Mouse (Mus musculus): Measurements from ENCODE around the gene Cdc42ep4.

The Cdc42ep4 gene

DNA sequence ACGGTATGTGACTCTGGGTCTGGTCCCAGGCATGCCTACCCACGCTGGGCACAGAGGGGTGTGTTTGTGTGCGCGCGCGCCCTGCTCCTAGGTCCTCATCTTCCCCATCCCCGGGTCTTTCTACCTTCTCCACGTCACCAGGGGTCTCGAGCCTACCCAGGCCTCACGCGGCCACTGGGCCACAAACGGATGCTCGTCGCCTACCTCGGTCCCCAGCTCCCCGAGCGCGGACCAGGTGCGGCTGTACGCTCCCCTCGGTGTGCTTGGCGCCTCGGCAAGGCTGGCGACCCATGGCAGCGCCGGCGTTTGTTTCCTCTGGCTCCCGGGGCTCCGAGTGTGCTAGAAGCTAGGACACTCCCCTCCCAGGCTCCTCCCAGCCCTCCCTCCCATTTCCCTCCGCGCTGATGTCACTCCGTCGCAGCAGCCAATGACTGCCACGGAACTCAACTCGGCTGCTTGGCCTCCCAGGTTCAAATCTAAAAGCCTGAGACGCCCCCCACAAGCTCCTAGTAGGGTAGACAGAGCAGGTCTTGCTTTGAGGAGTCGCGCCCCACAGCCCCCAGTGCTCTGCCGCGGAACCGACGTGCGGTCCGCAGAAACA, at the start of gene Cdc42ep4:
Gene Cdc42ep4 (minus strand): TSS at position 398 of the 601 bp plus-strand sequence.
- peak; percentile 54 to 67 for DNase-seq

DNA sequence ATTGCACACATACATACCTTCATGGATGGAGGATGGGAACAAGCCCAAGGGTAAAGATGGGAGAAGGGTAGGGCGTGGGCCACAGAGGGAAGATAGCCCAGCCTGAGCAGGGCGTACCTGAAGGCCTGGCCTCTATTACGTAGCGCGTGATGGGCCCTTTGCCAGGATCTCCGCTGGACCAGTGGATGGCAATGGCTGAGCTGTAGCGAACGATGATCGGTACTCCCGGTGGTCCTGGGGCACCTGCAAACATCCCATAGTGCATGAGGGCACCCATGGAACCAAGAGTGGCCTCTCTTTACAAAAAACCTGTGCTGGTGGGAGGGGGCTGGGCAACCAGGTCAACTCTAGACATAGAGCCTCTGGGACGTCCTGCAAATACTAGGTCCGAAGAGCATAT, 48.3 kb upstream of the Cdc42ep4 start:
- no peak for DNase-seq

DNA sequence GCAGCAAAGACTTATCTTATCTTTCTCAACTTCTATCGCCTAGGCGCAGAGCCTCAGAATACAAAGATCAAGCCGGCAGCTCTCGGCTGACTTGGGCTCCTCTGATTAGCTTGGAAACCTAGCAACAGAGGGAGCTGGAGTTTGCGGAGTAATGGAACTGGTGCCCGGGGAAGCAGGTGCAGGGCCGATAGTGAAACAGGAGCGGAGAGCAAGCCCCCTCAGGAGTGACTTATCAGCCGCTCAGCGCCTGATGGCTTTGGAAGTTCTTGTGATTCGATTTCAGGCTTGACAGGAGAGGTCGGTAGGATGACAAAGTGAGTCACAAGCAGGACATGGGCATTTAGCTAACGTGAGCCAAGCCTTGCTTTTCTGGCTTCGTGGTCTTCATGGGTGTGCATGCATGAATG, 47.4 kb upstream of the Cdc42ep4 start:
- no peak for DNase-seq

DNA sequence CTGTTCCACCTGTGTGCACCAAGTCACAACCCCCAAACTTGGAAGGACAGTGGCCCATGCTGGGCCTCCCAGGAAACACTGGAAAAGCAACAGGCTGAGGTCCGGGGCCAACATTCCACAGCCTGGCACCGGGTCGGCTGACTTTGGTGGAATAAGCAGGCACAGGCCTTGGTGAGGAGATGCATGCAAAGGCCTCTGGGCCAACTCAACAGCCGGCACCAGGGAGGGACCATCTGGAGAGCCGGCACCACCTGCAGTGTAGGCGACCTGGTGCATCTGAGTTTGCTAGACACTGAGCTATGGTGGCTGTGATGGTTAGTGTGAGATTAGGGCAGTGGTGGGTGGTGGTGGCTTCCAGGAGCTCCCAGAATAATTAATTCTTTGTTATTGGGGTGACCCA, 46.3 kb upstream of the Cdc42ep4 start:
- DNase-seq = peak; percentile 94 to 95

DNA sequence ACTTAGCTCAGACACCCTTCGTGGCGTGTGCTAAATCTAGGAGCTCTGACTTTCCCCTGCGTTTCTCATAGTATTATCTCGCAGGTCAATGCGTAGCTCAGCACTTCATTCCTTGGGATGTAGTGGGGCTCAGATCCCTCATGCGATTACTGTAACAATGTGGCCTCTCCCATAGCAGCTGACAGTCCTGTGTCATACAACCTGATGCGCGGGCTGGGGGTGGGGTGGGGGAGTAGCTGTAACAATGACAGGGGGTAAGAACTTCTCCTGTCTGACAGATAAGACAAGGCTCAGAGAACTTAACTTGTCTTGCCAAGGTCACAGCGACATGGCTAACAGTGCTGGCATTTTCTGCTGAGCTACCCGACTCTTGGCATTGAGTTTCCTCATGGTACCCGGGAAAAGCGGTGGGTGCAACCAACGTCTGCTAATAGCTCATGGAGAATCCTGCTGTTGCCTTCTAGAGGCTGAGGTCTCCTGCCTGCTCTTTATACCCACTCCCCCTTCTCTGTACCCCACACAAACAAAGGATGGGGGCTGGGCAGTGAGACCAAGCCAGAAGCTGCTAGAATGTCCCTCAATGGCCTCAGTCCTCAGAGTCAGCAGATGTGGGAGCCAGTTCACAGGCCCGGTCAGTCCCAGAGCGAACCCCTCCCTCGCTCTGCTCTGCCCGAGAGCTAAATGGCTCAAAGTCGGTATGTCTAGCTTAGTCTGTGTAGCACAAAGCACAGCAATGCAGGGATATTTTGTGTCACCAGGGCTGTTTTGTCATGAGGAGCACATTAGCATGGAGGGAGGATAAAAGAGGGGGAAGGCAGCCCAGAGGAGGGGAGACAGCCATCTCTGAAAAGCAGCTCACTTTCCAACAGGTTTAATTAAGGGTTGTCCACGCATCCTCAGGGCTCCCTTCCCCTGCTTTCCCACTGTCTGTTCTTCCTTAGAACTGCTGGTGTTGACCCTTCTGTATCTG, 45.6 kb upstream of the Cdc42ep4 start:
- no peak for DNase-seq

DNA sequence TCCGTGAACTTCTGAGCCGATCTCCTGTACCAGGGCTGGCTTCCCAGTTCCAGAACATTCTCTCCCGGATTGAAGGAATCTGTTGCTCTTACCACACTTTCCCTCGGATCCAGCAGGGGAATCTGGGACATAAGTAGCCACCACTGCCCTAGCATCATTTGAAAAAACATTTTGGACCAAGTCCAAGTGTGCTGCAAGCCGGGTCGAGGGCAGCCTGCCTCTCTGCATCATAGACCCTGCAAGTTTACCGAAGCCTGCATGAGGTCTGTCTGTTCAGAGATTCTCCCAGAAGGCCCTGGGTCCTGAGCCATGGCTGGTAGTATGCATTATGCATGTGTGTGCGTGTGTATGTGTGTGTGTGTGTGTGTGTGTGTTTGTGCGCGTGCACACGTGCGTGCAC, 44.2 kb upstream of the Cdc42ep4 start:
- DNase-seq = no peak

DNA sequence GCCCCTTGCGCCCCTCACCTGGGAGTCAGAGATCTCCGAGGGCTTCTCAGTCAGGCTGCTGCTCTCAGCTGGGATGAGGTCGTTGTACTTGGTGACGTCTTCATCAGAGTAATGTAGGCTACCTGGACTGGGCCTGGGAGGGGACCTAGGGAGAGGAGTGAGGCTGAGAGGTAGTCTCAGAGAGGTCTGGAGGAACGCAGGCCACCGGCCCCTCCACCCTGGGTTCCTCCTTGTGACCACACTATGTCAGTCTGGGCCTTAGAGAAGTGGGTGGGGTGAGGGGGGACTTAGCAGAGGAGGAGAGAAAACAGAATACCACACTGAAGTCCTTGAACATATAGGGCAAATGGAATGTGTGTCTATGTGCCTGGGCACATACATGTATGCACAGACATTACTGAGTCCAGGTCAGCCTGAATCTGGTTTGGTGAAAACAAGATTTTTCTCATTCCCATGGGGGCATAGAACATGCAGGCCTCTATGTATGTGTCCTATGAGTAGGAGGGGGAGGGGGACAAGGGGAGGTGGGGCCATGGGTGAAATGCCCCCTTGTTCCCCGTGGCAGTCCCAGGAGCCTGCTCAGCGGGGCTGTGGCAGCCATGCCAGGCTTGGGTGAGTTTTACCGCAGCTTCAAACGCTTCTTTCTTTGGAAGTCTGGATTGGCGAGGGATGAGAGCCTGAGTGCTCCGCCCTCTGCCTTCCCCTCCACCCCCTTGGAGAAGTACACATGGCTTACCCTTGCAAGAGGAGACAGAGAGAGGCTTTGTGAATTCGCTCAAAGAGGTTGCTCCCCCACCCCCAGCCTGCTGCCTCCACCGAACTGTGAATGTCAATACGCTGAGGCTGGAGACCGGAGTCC, 39.9 kb upstream of the Cdc42ep4 start:
- no peak for DNase-seq

DNA sequence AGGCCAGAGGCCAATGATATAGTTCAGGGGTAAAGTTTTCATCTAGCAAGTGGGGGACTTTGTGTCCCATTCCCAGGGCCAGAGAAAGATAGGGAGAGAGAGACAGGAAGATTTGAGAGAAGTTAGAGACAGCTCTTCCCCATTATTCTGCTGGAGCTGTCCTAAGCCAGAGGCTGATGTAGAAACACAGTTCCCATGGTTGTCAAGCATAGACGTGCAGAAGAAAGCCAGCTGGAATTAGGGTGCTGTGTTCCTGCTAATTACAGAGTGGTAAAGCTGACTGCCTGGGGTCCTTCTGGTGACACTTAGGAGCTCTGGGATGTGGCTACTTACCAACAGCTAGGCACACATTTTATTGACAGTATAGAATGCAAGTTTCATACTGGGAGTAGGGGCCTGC, 37.4 kb upstream of the Cdc42ep4 start:
- DNase-seq = no peak

DNA sequence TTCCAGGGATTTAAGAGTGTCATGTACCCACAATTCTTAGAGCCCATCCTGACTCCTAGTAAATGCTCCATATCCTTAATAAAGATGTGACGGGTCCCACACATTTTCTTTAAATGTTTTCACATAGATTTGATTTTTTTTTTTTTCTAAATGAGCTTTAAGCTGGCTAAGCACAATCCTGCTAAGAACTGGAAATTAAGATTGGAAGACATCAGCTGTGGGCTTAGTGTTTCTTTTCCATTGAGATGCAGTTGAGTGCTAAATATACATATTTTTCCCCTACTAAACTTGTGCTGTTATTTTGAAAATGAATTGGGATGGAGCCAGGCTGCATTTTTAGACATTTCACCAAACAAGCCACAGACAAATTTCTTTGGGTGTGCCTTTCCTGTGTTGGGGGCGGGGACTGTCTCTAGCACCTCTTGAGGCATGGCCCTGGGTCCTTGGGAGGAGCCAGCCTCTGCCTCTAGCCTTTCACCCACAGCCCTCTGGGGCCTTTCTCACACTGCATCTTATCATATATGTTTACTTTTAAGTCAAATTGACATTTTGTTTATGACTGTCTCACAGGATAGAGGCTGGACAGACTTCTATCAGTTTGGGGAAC, 36.6 kb upstream of the Cdc42ep4 start:
- no peak for DNase-seq

DNA sequence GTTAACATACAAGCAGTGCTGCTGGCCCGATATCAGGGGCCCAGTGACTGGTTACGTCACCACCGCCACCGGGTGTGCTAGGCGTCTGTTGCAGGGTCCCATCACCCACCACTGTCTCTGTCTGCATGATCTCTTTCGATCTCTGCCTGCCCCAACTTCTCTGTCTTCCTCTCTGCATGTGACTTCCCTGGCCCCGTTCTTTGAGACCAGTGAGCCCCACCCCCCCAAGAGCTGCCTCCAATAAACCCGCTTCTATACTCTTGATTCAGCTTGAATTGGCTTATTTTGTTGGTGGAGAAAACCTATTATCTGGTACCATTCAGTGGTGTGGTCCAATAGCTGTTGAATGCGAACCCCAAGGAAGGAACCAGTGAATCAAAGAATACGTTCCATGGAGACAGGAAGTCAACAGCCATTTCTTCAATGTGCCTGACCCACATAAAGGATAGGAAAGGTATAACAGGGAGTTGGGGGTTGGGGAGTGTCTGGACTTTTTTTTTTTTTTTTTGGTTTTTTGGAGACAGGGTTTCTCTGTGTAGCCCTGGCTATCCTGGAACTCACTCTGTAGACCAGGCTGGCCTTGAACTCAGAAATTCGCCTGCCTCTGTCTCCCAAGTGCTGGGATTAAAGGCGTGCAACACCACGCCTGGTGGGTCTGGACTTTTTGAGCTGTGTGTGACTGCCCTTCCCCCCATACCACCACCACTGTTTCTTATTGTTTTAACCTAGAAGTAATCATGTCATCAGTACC, 35.9 kb upstream of the Cdc42ep4 start:
- no peak for DNase-seq

DNA sequence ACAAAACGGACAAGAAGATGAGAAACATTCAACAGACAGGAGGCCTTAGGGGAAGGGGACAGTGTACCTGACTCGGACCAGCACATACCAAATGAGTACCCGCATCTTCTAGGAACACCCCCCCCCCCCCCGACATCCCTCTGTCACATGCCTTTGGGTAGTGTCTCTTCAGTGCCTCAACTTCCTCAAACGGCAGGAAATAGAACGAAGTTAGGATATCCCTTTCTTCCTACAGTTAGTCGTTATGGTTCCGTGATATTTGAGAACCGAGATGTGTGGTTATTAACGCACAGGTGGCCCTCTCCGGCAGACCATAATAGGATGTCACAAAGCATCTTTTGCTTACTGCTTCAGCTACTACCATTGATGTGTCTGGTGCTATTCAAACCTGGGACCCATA, 35.3 kb upstream of the Cdc42ep4 start:
- DNase-seq = no peak

DNA sequence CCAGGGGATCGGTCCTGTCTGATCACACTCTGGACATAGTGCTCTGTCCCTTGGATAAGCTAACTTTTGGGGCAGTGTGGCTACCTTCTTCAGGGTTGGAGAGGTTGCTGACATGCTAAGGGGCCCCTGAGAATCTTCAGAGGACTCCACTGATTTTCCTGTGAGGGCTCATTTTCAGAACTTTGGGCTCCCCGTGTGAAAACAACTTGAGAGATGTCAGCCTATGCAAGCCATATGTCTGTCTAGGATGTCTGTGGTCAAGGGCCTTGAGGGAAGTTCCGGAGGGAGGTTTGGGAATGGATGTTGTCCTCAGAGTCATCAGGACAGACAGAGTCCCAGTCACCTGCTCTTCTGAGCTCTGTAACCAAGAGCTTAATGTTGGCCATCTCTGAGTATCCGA, 34.7 kb upstream of the Cdc42ep4 start:
- DNase-seq = no peak

DNA sequence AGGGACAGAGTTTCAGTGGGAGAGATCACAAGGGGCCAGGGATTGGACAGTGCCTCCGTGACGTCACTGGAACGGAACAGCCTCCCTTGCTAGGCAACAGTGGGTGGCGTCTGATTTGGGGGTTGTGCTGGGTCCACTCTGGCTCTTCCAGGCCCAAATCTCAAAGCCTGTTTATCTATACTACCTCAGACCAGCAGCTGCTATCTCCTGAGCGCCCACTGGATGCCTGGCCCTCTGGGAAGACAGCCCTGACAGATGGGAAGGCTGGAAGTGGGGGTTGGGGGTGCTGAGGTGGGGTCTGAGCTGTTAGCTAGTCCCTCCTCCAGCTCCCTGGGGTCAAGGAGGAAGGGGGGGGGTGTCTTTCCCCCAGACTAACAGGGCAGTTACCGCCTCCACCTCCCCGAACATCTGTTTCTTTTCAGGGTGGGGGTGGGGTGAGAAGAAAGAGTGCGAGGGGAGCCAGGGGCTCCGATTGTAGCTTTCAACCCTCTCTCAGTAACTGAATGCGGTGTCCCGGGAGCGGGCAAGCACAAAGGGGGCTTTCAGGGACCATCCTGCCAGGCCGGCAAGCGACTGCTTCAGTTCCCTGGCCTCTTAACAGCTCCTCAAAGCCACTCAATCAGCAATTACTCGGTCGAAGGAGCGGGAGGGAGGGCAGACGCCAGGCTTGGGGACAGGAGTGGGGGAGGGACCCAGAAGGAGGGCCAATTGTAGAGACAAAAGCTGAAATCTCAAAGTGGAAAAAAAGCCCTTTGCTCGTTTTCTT, 33.9 kb upstream of the Cdc42ep4 start:
- no peak for DNase-seq

DNA sequence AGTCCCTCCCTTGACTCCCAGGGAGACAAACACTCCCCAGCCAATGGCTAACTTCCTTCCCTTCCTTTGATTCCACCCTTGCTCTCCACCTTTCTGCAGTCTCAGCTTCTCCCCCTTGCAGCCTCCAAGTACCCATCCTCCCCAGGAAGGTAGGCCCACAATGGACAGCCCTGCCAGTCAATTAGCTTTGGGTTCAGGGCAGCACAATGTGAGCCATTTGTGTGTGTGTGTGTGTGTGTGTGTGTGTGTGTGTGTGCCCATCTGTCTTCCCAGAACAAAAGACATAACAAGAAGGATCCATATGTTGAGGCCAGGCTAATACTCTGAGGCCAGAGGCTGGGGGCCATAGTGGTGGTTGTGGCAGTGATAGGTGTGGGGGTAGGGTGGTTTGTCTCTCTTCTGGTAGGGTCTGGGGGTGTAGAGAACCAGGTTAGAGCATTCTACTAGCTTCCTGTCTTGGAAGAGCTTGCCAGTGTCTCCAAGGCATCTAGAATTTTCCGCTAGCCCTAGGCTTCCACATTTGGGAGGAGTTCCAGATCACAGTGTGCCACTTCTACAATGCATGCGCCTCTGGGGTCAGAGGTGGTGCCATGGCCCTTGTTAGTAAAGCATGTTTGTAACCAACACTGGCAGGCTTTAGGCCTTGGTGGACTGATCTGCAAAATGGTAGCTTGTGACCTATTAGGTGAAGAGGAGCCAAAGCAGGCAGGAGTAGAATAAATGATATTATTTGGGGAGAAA, 33.1 kb upstream of the Cdc42ep4 start:
- DNase-seq = no peak

DNA sequence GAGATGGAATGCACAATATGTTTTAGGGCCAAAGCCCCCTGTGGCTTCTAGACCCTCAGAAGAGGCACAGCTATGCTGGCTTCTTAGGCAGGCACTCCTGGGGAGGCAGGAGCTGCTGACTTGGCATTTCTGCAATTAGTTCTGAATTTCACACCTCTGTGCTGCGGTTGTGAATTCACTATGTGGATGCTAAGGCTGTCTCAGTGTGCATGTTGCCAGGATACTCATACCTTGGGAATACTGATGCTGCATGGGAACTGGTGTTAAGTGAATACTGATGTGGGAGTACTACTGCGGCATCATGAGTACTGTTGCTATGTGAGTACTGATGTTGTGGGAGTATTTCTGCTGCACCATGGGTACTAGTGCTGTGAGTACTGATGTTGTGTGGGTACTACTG, 30.8 kb upstream of the Cdc42ep4 start:
- no peak for DNase-seq

DNA sequence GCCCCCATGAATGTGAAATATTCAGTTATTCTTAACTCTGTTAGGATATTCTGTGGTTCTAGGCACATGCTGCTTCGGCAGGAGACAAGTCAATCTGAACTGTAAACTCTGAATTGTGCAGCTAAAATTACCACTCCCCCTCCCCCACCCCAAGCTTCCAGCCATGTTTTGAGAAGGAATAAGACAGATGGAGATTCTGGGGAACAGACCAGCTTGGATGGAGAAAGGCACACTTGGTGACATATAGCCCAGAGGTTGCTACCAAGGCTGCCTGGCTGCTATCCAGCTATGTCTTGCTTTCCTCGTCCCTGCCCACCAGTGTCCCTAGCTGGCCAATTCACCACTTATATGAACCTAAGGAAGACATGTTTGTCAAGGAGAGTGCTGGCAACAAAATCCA, 30.3 kb upstream of the Cdc42ep4 start:
- DNase-seq = no peak

DNA sequence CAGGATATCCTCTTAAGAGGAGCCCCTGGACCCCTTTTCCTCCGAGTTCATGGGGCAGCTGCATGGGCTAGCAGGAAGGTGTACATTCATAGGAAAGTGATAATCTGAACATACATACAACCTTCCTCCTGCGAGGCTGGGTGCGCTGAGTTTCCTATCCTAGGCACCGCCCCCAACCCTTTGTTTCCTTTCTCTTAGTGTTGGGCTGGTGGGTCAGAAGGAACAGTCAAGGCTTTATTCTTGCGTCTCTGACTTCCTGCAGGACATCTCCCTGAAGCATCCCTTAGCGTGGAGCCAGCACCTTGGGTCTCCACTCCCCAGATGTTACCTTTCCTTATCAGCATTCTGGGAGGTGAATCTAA, 28.0 kb upstream of the Cdc42ep4 start:
- DNase-seq = no peak

DNA sequence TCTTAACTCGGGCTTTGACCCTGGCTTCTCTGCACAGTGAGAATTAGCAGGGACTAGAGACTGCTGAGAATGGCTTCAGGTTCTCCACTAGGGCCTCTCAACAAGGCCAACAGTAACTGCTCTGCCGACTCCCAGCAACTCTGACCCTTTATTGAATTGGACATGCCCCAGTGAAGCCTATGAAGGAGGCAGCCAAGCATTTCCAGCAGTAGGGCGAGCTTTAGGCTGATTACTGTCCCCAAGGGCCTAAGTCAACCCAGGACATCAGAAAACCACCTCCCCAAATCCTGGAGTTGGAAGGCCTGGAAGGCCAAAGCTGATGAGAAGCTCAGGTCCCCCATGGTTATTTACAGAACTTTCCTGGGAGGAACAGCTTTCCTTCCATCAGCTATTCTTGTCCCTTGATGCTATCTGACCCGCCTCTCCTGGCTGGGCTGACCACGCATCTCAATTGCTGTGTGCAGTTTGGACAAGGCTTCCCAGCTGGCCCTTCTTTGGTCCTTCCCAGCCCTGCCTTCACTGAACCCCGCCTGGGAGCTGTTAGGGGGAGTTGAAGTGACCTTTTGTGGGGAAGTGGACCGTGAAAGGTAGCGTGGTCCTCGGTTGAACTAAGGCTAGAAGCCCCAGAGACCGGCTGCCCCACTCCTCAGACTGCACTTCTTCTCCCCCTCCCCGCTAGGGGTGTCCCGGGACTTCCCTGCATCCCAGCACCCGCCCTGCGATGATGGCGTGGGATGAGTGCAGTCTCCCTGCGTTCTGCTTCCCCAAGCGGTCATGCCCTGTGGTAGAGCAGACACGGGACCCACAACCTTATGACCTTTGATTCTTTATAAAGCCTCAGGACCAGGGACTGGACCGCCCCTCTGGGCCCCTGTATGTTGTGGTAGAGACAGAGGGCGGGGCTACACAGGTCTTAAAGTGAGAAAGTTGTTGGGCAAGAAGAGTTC, 27.3 kb upstream of the Cdc42ep4 start:
- DNase-seq = no peak

DNA sequence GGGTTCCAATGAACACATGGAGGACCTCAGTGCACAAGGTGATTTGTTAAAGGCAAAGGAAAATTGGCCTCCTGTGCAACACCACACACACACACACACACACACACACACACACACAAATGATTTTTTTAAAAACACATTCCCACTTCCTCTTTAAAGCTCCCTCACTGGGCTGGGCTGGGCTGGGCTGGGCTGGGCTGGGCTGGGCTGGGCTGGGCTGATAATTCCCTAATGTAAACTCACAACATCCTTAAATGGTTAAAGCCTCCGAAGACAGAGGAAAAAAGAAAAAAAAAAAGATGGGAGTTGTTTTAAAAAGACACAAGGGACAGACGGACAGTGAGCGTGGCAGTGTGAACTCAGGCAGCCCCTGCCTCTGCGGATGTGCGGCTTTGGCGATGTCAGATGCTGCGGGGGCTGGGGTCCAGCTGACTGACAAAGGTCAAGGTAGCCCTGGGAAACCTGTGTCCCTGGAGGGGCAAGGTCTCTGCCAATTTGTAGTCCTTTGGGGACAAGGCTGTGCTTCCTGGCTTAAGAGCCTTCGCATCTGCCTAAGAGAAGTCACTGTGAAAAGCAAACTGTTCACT, 26.3 kb upstream of the Cdc42ep4 start:
- DNase-seq = no peak
